Mouse (Mus musculus) brain, embryonic 14.5 days (tissue): Measurements from ENCODE around the gene Map3k7. TPM values are rescaled to one million over a fixed set of nuclear protein-coding genes. Genes with fewer than 3 reads are reported as not detected.

ENCODE experiments used
- DNase-seq: peaks from one replicate; pipeline ENCODE4 v3.0.0-alpha.2; 2011; ENCODE audit warnings: low read depth
- CTCF ChIP-seq: fragments of 200-500 bp; IDR thresholded peaks from 2 replicates; pipeline ENCODE4 v1.5.1; 2012; ENCODE audit warnings: inconsistent platforms, mild to moderate bottlenecking, moderate library complexity, borderline replicate concordance; ENCODE audit not compliant: insufficient read depth, insufficient read length; ENCODE audit errors: extremely low read depth
- POLR2A ChIP-seq: fragments of 200-500 bp; IDR thresholded peaks from 2 replicates; pipeline ENCODE4 v1.6.1; 2012; ENCODE audit warnings: mild to moderate bottlenecking, inconsistent platforms, borderline replicate concordance; ENCODE audit not compliant: poor library complexity, insufficient read depth, insufficient read length, severe bottlenecking; ENCODE audit errors: extremely low read depth
- polyA plus RNA-seq: library from polyadenylated mRNA; depleted of rRNA; stranded (reverse); fragments of >200 nt; gene quantifications from 2 replicates; pipeline ENCODE4 v1.2.3, GENCODE M21; 2012

Map3k7 gene
- polyA plus RNA-seq, 1 experiment, result 51.7 TPM

DNA sequence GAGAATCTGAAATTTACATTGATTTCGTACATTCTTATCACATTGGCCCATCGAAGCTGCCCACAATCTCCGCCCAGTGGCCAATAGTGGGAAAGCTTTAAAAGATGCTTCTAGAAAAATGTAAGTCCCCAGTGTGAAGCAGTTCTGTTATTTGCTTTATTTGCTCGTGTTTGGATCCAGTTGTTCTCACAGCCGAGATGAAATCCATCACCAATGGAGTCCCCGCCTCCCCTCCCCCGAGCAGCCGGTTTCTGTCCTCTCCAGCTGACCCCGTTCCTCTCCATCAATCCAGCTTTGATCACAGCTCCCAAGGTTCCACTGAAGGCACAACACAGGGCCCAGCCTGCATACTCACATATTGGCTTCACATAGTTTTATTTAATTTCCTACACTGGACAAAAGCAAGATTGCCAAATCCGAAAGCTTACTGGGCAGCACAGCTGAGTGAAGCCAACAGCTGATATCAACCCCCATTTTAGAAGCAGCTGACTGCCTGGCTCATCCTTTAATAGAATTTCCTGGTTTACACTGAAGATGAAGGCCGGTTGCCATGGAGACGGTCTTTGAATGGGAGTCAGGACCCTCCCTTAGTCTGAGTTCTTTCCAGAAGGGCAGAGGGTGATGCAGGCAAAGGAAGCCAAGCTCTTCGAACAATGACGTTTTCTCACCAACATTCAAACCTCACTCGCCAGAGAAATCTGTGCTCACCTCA is 78.0 kb downstream of the Map3k7 start:
- DNase-seq, result peak; percentile 93
- TF ChIP-seq CTCF (peak; percentile 47; the same call in 1 of the 2 replicates), POLR2A (no peak)

- DNase-seq, result peak; percentile 47
- TF ChIP-seq CTCF, result no peak
- TF ChIP-seq POLR2A, result no peak
Observed at GRCm38 (mm10) chr4:32045234-32045633, 81.3 kb downstream of the Map3k7 start.

DNA sequence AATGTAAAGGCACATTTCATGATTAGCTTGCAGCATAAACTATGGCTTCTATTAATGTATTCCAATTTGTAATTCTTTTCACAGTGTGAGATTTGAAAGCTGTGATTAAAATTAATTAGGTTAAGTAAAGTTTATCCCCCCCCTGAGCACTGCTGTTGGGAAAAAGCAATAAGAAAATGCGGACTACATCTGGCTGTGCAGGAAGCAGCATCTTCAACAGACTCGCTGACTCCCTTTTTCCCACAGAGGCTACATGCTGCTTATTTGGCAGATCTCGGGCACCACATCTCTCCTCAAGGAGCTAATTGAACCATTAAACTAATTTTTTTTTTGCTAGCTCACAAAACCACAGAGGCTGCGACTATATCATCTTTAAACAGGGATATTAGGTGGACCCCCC is 85.9 kb downstream of the Map3k7 start:
- DNase-seq, result peak; percentile 70
- TF ChIP-seq CTCF, result no peak
- no peak for TF ChIP-seq POLR2A

DNA sequence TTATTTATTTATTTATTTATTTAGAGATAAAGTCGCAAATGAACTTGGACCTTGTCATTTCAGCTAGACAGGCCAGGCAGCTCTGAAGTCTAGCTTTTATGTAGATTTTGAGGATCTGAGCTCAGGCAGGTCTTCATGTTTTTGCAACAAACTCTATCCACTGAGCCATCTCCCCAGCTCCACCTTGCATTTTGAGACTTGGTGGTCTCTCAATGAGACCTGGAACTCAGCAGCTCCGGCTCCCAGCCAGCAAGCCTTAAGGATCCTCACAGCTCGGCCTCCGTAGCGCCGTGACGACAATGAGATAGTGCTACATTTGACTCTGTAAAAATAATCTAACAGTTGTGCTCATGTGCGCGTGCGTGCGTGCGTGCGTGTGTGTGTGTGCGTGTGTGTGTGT is 89.3 kb downstream of the Map3k7 start:
- TF ChIP-seq CTCF (no peak), POLR2A (no peak)

GRCm38 (mm10) chr4:32055151-32056052 is 91.5 kb downstream of the Map3k7 start:
- TF ChIP-seq POLR2A, result no peak
- TF ChIP-seq CTCF, result peak; percentile 95
- DNase-seq, result peak; percentile 93

More for the DNA sequence above, 89.3 kb downstream of the Map3k7 start:
- DNase-seq, result no peak

DNA sequence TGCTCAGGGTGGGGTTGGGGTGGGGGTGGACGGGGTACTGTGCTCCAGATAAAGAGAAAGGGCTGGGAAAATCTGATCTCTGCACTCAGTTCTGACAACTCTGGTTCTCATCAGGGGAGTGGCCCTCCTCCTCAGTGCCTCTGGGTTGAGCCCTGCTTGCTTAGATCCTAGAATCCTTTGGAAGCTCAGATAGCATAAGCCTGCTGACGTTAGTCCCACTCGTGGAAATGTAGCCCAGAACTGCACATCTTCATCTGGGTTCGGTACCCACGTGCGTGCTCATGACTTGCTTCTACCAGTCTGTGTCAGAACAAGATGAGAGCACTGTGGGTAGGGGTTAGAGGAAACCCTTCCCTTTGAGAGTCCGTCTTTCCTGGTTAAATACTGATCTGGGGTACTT is 92.5 kb downstream of the Map3k7 start:
- TF ChIP-seq CTCF (no peak), POLR2A (no peak)
- DNase-seq, result no peak

DNA sequence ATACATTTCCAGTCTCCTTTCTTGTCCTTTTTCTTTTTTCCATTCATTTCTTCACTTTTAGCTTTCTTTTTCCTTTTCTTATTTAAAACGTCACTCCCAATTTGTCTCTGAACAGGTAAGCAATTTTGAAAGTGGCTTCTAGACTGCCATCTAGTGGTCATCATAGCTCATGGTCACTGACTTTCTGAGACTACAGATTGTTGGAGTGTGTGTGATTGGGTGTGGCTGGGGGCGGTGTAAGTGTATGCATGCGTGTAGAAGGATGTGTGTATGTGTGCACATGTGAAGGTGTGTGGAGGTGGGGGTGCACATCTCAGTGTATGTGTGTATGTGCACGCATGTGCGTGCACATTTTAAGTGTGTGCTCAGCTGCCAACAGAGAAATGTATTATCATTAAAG is 93.2 kb downstream of the Map3k7 start:
- peak; percentile 51 for DNase-seq
- TF ChIP-seq POLR2A (no peak), CTCF (peak; percentile 59; the same call in 1 of the 2 replicates)

- no peak for TF ChIP-seq POLR2A
- no peak for TF ChIP-seq CTCF
- DNase-seq, result no peak
Observed at GRCm38 (mm10) chr4:32060686-32061085, 96.8 kb downstream of the Map3k7 start.

- DNase-seq, result peak; percentile 77
- no peak for TF ChIP-seq POLR2A
- no peak for TF ChIP-seq CTCF
Observed at GRCm38 (mm10) chr4:32062381-32063059, 98.6 kb downstream of the Map3k7 start.

GRCm38 (mm10) chr4:32063291-32063690 is 99.4 kb downstream of the Map3k7 start:
- TF ChIP-seq POLR2A, result no peak
- no peak for TF ChIP-seq CTCF
- DNase-seq, result peak; percentile 81
